Mouse (Mus musculus): ENCODE data around the gene Ccdc183. TPM values are rescaled to one million over a fixed set of nuclear protein-coding genes. Genes with fewer than 3 reads are reported as not detected.
A peak's percentile ranks its signal among the peaks of the same experiment; 100 is the strongest.

The Ccdc183 gene
- polyA plus RNA-seq, 1 experiment from 2014 or later, result 0.02 TPM

DNA sequence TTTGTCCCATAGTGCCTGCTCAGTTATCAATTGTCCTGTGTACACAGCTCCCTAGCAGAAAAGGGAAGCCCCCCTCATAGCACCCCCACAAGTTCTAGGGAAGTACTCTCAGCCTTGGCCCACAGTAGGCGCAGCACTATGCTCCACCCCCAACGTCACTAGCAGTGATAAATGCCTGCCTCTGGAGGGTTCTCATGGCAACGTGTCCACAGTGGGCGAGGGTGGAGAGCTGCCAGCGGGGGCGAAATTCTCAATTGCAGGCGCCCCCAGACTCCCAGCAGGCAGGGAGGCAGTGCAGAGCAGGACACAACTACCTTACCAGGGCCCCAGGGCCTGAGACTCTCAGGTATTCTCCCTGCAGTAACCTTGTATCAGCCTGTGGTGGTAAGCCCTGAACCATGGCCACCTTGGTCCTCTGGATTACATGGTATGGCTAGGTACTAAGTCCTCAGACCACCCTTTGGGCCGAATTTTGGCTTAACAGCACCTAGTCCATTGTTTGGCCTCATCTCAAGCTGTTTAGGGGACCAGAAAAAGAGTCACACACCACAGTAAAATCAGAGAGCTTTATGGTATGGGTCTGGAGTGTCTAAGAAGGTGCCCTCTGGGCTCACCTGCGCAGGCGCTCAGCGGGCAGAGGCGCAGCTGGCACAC, 34.9 kb downstream of the Ccdc183 start:
- no peak overlapping the region for H3K4me2 ChIP-seq (ENCODE audit: low read depth, low read length)
- no peak overlapping the region for H3K4me3 ChIP-seq (ENCODE audit: low read depth, low read length)
- 34% methylated on average over 12 of the region's 12 CpGs for WGBS (ENCODE audit: insufficient replicate concordance)
- no peak overlapping the region for H3K9ac ChIP-seq (ENCODE audit: low read depth, low read length)
- H3K9me3 ChIP-seq (replicated peaks; ENCODE audit: control insufficient read depth, low read length), result no peaks in the 10 kb centered on the region
- H3K27ac ChIP-seq (ENCODE audit: low read length), result no peak overlapping the region
- H3K36me3 ChIP-seq (ENCODE audit: control insufficient read depth, insufficient read depth), result peaks cover 2% of the 10 kb centered on the region; the same call in 1 of the 2 replicates
- peaks cover 38% of the 10 kb centered on the region for H3K27me3 ChIP-seq (ENCODE audit: control insufficient read depth, insufficient read depth, low read depth, low read length)
- ATAC-seq (ENCODE audit: low read depth), result no peak
- H3K4me1 ChIP-seq (ENCODE audit: control insufficient read depth, low read depth, low read length), result peaks cover 39% of the 10 kb centered on the region

DNA sequence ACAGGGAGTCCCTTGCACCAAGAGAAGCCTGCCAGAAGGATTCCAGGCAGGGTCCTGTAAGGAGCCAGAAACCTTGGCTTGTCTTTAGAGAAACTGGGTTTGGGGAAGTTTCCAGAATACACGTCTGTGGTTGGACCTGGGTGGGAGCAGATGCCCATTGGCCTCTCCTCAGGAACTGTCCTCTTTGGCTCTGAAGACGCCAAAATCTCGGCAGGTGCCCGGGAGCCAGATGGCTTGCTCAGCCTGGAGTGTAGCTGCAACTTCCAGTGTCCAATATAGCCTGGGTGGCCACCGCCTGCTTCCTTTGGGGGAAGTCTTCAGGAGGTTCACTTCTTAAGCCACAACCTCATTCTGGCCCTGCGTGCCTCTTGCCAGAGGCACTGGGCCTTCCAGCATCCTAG, 35.6 kb downstream of the Ccdc183 start:
- H3K27ac ChIP-seq (ENCODE audit: low read length), result no peak overlapping the region
- 9% methylated on average over 6 of the region's 6 CpGs for WGBS (ENCODE audit: insufficient replicate concordance)
- H3K4me1 ChIP-seq (ENCODE audit: control insufficient read depth, low read depth, low read length), result peaks cover 41% of the 10 kb centered on the region
- peaks cover 45% of the 10 kb centered on the region for H3K27me3 ChIP-seq (ENCODE audit: control insufficient read depth, insufficient read depth, low read depth, low read length)
- no peak overlapping the region for H3K4me3 ChIP-seq (ENCODE audit: low read depth, low read length)
- peak overlapping the region; percentile 50; the same call in 1 of the 2 replicates for H3K4me2 ChIP-seq (ENCODE audit: low read depth, low read length)
- no peak for ATAC-seq (ENCODE audit: low read depth)
- peaks cover 2% of the 10 kb centered on the region; the same call in 1 of the 2 replicates for H3K36me3 ChIP-seq (ENCODE audit: control insufficient read depth, insufficient read depth)
- H3K9me3 ChIP-seq (replicated peaks; ENCODE audit: control insufficient read depth, low read length), result no peaks in the 10 kb centered on the region
- no peak overlapping the region for H3K9ac ChIP-seq (ENCODE audit: low read depth, low read length)

DNA sequence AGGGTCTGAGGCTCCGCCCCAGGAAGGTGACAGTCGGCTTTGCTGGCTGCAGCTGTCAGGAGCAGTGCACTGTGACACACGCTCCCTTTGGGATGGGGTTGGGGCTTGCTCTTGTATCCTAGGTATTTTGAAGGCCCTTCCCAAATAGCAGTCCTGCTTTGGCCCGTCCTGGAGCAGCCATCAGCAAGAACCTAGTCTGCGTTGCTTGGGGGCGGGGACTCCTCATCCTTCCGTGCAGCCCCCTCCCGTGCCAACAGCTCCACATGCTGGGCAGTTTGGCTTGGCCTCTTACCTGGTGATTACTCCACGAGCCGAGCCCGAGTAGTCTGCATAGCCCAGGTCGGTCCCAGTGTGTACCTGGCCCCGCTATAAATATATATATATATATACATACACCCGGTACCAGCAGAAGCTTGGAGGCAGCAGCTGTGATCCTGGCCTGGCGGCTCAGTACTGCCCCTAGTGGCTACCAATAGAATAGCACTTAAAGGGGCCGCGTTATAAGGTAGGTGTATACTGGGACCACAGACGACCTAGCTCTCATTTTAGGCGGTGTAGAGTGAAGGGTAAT, 36.1 kb downstream of the Ccdc183 start, which contains the start of gene Ajm1:
Gene Ajm1 (minus strand): TSS at position 464 of the 571 bp plus-strand sequence.
- peak within 1 kb of the TSS; percentile 22; the same call in 1 of the 2 replicates for H3K4me3 ChIP-seq (ENCODE audit: low read depth, low read length)
- peak within 1 kb of the TSS; percentile 50 for H3K4me2 ChIP-seq (ENCODE audit: low read depth, low read length)
- H3K9me3 ChIP-seq (replicated peaks; ENCODE audit: control insufficient read depth, low read length), result no peaks in the 10 kb centered on the region
- H3K27me3 ChIP-seq (ENCODE audit: control insufficient read depth, insufficient read depth, low read depth, low read length), result peaks cover 50% of the 10 kb centered on the region
- H3K4me1 ChIP-seq (ENCODE audit: control insufficient read depth, low read depth, low read length), result peaks cover 41% of the 10 kb centered on the region
- peak; percentile 64 for ATAC-seq (ENCODE audit: low read depth)
- no peak within 1 kb of the TSS for H3K27ac ChIP-seq (ENCODE audit: low read length)
- H3K36me3 ChIP-seq (ENCODE audit: control insufficient read depth, insufficient read depth), result peaks cover 2% of the 10 kb centered on the region; the same call in 1 of the 2 replicates
- WGBS (ENCODE audit: insufficient replicate concordance), result 5% methylated on average over 19 of the region's 19 CpGs
- H3K9ac ChIP-seq (ENCODE audit: low read depth, low read length), result no peak within 1 kb of the TSS

DNA sequence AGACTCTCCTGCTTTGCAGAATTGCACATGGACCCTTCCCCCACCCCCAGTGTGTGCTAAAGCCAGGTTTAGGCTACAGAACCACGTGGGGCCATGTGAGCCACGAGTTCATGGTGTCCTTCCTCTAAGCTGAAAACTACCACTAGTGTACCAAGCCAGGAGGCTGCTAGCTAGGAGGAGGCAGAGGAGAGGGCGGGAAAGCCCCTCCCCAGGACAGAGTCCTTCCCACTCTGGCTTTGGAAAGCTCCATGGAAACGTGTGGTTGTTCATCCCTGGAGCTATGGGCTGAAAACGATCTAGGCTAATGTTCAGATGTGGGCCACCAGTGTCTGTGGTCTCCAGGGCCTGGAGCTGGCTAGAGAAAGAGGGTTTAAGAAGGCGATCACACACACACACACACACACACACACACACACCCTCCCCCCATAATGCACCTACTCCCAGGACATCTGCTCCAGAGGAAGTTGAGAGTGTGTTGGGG, 36.8 kb downstream of the Ccdc183 start:
- WGBS (ENCODE audit: insufficient replicate concordance), result 21% methylated on average over 6 of the region's 6 CpGs
- Histone ChIP-seq H3K27ac (ENCODE audit: low read length) (no peak overlapping the region), H3K27me3 (ENCODE audit: control insufficient read depth, insufficient read depth, low read depth, low read length) (peaks cover 58% of the 10 kb centered on the region), H3K4me2 (ENCODE audit: low read depth, low read length) (no peak overlapping the region), H3K36me3 (ENCODE audit: control insufficient read depth, insufficient read depth) (peaks cover 2% of the 10 kb centered on the region; the same call in 1 of the 2 replicates), H3K4me1 (ENCODE audit: control insufficient read depth, low read depth, low read length) (peaks cover 43% of the 10 kb centered on the region), H3K9me3 (replicated peaks; ENCODE audit: control insufficient read depth, low read length) (no peaks in the 10 kb centered on the region), H3K9ac (ENCODE audit: low read depth, low read length) (no peak overlapping the region), H3K4me3 (ENCODE audit: low read depth, low read length) (no peak overlapping the region)
- no peak for ATAC-seq (ENCODE audit: low read depth)

DNA sequence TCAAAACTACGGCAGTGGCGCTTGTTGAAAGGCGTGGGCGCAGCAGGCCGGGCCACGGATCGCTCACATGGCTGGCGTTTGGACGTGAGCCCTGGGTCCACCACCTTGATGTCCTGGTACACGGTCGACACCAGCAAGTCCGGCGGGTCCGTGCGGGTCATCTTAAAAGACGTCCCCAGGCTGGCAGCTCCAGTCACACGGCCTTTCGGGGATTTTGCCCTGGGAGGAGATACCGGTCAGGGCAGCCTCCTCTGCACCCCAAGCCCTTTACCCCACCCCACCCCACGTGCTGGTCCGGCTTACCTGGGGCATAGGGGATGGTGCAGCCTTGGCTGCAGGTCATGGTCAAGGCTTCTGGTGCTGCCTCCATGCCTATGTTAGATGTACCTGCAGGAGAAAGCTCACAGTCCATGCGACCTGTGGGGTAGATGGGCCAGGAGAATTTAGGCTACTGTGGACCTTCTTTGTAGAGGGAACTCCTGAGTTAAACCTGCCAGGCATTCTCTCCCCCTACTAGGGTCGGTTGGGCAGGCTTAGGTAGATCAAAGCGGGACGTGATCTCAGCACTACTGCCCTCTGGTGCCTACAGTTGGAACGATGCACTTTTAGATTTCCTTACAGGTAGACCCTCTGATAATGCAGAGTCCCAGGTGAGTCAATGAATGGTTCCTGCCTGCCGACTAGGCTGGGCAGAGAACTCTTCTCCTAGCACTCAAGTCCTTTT, 37.6 kb downstream of the Ccdc183 start:
- 6% methylated on average over 27 of the region's 27 CpGs for WGBS (ENCODE audit: insufficient replicate concordance)
- Histone ChIP-seq H3K9me3 (replicated peaks; ENCODE audit: control insufficient read depth, low read length) (no peaks in the 10 kb centered on the region), H3K27me3 (ENCODE audit: control insufficient read depth, insufficient read depth, low read depth, low read length) (peaks cover 59% of the 10 kb centered on the region), H3K4me3 (ENCODE audit: low read depth, low read length) (no peak overlapping the region), H3K4me2 (ENCODE audit: low read depth, low read length) (no peak overlapping the region), H3K27ac (ENCODE audit: low read length) (no peak overlapping the region), H3K4me1 (ENCODE audit: control insufficient read depth, low read depth, low read length) (peaks cover 48% of the 10 kb centered on the region), H3K9ac (ENCODE audit: low read depth, low read length) (no peak overlapping the region), H3K36me3 (ENCODE audit: control insufficient read depth, insufficient read depth) (peaks cover 2% of the 10 kb centered on the region; the same call in 1 of the 2 replicates)
- no peak for ATAC-seq (ENCODE audit: low read depth)

DNA sequence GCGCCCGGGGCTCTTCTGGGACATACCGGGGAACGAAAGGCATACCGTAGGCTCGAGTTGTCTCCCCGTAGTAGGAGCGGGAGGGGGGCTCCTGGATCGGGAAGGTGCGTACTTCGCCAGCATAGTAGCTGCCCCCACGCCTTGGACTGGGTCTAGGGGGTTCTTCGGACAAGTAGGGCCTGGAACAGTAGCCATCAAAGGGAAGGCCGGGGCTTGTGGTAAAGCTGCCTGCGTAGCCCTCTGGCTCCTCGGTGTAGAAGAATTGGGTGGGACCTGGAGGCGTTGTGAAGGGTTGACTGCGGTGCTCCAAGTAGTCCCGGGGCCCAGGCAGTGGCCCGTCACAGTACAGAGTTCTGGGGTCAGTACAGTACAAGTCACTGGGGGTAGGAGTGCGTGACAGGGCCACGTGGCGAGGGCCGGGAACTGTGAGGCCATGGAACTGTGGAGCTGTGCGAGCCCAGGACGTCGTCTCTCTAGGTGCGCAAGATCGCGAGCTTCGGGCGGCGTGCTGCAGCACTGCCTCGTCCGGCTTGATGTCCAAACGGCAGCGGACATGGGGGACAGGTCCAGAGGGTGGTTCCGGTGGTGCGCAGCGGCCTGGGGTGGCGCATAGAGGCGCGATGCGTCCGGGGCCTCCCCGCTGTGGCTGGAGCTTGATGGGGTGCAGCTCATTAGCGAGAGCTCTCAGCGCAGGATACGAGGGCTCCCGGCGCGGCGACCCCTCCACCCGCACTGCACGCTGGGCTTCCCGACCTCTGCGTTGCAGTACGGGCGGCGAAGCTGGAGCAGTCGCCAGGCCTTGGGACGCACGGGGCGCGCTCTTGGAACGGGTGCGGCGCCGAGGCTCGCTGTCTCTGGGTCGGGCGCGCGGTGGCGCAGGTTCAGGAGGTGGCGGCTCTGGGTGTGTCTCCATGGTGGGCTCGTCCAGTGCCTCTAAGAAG, 38.4 kb downstream of the Ccdc183 start:
- Histone ChIP-seq H3K4me2 (ENCODE audit: low read depth, low read length) (no peak overlapping the region), H3K27ac (ENCODE audit: low read length) (no peak overlapping the region), H3K27me3 (ENCODE audit: control insufficient read depth, insufficient read depth, low read depth, low read length) (peaks cover 59% of the 10 kb centered on the region), H3K9ac (ENCODE audit: low read depth, low read length) (no peak overlapping the region), H3K9me3 (replicated peaks; ENCODE audit: control insufficient read depth, low read length) (no peaks in the 10 kb centered on the region), H3K4me1 (ENCODE audit: control insufficient read depth, low read depth, low read length) (peaks cover 51% of the 10 kb centered on the region), H3K36me3 (ENCODE audit: control insufficient read depth, insufficient read depth) (no peaks in the 10 kb centered on the region), H3K4me3 (ENCODE audit: low read depth, low read length) (no peak overlapping the region)
- no peak for ATAC-seq (ENCODE audit: low read depth)
- WGBS (ENCODE audit: insufficient replicate concordance), result 5% methylated on average over 71 of the region's 77 CpGs

DNA sequence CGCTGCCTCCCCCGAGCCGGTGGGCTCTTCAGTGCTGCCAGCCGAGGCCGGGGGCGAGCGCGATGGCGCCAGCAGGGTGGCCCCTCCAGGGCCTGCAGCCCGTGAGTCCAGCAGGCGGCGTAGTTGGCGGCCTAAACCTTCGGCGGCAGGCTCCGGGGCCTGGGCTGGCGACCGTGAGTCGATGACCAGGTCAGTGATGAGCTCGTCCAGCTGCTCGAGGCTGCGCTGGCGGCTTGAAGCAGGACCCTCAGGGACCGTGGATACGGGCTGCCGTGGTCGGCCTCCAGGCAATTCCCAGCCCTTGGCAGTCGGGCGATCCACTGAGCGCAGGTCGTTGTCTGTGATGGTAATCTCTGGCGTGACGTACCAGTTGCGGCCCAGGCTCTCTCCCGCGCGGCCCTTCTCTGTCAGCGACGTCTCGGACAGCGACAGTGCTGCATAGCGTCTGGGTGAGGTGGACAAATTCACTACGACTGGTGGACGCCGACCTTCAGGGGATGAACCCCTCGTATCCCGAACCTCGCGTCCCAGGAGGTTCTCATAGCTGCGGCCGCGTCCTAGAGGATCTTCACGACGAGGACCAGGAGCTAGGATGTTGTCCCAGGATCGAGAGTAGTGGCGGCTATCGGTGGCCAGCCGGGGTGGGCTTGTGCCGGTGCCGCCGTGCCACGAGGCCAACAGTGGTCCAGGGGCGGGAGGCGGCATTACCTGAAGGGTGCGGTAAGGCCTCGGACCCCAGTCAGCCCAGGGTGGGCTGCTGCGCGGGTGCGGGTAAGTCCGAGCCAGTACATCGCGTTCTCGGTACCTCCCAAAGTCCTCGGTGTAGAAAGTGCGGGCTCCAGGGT, 39.3 kb downstream of the Ccdc183 start:
- Histone ChIP-seq H3K4me1 (ENCODE audit: control insufficient read depth, low read depth, low read length) (peaks cover 58% of the 10 kb centered on the region), H3K4me2 (ENCODE audit: low read depth, low read length) (peak overlapping the region; percentile 30; the same call in 1 of the 2 replicates)

More for the DNA sequence above, 39.3 kb downstream of the Ccdc183 start:
- Histone ChIP-seq H3K4me3 (ENCODE audit: low read depth, low read length) (peak overlapping the region; percentile 19; the same call in 1 of the 2 replicates), H3K27ac (ENCODE audit: low read length) (no peak overlapping the region), H3K27me3 (ENCODE audit: control insufficient read depth, insufficient read depth, low read depth, low read length) (peaks cover 59% of the 10 kb centered on the region), H3K9ac (ENCODE audit: low read depth, low read length) (no peak overlapping the region), H3K36me3 (ENCODE audit: control insufficient read depth, insufficient read depth) (no peaks in the 10 kb centered on the region), H3K9me3 (replicated peaks; ENCODE audit: control insufficient read depth, low read length) (no peaks in the 10 kb centered on the region)
- ATAC-seq (ENCODE audit: low read depth), result no peak
- 5% methylated on average over 75 of the region's 75 CpGs for WGBS (ENCODE audit: insufficient replicate concordance)

Measured in liver, embryonic 16.5 days (tissue).